Mouse (Mus musculus) large intestine, adult 2 months (tissue): Measurements from ENCODE around the gene Zzz3. TPM values are rescaled to one million over a fixed set of nuclear protein-coding genes. Genes with fewer than 3 reads are reported as not detected.

Experiments used
- DNase-seq: peaks from one replicate; pipeline ENCODE4 v3.0.0-alpha.2; 2012; ENCODE audit warnings: low read depth, low spot score
- WGBS: fragments of 180-500 bp; shearing (Covaris S2); methylation state at CpG from one replicate; pipeline ENCODE4 v1.1.7; 2018; 5-methylcytosine and 5-hydroxymethylcytosine counted together
- polyA plus RNA-seq: library from polyadenylated mRNA; depleted of rRNA; stranded (reverse); fragments of >200 nt; gene quantifications from 2 replicates; pipeline ENCODE4 v1.2.3, GENCODE M21; 2012; rRNA removed

The Zzz3 gene
- polyA plus RNA-seq = 15.8 TPM in 2 replicates

DNA sequence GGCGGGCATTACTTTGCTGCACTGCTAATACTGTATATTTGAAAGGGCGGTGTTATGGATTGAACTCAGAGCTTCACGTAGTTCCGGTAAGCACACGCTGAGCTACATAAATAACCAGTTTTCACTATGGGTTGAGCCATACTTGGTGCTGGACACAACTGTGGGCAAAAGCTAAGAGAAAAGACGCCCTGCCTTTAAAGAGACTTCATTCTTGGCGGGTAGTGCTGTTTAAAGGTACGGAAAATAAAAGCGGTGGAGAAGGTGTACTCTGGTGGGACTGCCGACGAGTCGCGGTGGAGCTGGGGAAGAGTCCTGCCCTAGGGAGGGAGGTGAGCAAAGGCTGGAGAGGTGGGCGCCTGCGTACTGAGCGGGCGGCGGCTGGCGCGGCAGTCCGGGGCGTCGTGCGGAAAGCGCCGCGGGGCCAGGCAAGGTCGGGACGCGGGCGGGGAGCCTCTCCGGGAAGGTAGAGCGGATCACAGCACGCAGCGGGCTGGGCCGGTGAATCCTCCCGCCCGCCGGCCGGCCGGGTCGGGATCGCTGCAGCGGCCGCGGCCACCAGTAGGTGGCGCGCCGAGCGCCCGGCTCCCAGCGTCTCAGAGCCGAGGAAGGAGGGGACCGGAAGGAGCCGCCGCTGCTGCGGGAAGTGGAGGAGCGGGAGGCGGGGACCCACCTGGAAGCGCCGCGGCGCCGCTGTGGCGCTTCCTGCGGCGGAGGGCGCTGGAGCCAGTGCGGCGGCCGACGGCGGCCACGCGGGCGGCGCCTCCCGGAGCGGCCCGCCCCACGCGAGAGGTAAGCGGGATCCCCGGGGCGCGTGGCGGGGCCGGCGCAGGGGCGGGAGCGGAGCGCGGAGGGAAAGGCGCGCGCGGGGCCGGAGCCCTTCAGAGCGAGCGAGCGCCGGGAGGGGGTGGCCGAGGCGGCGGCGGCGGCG is at the start of gene Zzz3:
TSS of gene Zzz3 (plus strand) at position 124 of the 928 bp plus-strand sequence.
- DNase-seq = peak; percentile 56
- under 1% methylated on average over 106 of the region's 108 CpGs for WGBS

DNA sequence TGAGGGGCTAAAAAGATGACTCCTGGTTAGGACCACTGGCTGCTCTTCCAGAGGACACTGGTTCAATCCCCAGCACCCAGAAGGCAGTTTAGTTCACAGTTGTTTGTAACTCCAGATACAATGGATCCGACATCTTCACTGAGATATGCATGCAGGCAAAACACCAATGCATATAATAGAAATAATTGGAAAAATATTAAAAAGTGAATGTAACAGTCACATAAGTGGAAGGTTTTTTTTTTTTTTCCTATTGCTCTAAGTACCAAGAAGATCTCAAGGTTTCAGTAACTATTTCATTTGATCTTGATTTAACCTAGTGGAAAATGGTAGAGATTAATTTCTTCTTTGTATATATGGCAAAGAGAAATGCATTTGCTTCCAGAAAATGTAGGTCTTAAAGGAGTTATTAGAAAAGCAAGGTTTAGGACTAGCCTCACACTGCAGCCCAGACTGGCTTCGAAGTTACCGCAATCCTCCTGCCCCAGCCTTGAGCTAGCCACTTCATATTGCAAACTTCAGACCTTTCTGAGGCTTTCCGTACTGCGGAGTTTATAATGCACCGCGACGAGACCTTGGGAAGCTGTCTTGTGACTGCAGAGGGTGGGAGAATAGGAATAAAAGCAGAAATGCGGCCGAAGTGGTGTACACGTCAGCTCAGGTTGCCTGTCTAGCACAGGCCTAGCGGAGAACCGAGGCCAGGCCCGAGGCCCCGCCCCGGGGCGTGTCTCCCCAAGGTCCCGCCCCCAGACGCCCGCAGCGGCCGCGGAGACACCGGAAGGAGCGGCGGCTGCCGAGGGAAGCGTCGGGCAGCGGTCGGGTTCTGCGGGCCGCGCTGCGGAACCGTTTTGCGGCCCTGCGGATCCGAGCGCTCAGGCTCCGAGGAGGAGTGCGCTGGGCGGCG is 49.3 kb upstream of the Zzz3 start, which contains the start of gene Usp33:
TSS of gene Usp33 (plus strand) at position 747 of the 901 bp plus-strand sequence.
- WGBS = 7% methylated on average over 43 of the region's 44 CpGs
- no peak for DNase-seq

GRCm38 (mm10) chr3:152346633-152347141 is 48.6 kb upstream of the Zzz3 start:
- under 1% methylated on average over 54 of the region's 54 CpGs for WGBS
- no peak for DNase-seq

- WGBS = 25% methylated on average over 3 of the region's 3 CpGs
- DNase-seq = no peak
Measured at GRCm38 (mm10) chr3:152347227-152347626, 48.0 kb upstream of the Zzz3 start.

DNA sequence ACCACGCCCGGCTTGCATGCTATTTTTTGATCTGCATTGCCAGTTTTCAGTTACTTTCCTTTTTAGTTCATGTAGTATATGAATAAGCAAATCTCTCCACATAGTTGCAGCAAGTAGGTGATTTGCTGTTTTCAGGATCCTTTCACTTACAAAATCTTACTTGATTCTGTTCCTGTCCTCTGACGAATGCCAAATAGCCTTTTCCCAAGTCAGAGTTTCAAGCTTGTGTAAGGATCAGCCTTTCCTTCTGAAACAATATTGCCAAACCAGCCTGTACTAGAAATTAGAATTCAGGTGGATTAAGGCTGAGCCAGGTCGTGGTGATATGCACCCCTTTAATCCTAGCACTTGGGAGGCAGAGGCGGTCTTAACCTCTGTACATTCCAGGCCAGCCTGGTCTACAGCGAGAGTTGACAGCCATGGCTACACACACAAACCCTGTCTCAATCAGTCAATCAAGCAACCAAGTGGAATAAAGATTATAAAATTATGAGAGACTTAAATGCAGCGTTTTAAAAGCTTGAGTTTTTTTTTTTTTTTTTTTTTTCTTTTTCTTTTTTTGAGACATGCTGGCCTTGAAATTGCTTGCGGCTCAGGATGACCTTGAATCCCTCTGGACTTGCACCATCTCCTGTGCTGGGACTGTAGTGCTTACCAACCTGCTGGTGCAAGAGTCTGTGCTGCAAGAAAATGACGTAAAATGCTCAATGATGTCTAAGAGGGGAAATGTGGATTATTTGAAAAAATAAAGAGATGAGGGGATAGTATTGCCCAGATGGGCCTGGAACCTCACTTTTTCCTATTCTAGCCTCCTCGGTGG is 47.1 kb upstream of the Zzz3 start:
- WGBS = 84% methylated on average over 10 of the region's 10 CpGs
- no peak for DNase-seq

DNA sequence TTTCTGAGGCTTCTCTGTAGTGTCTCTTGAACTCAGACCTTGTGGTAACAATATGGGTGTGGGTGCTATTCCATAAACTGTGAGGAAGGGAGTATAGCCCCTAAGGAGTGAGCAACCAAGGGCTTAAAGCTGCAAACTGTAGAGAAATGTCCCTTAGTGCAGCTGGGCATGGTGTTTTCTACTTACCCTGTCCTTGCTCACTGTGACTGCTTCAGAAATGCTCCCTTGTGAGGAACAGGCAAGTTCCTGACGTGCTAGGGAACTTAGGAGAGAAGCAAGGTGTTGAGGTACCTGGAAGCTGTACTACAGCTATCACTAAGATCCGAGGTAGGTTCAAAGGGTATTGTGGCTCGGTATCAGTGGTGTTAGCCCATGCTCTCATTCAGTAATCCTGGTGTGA is 44.8 kb upstream of the Zzz3 start:
- 36% methylated on average over 3 of the region's 3 CpGs for WGBS
- no peak for DNase-seq

DNA sequence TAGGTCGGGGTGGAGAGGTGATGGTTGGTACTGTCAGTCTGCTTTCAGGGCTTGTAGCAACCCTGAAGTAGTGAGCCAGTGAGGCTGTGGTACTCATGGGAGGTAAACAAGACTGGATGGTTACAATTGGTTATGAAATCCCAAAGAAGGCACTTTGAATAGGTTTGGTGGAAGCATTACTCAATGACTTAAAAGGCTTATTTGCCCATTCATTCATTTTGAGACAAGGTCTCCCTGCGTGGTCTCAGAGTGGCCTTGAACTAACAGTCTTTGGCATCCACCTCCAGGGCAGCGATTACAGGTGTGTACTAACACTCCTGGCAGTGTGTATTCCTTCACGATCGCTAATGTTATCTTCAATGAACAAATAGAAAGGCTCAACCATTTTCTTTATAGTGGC is 44.3 kb upstream of the Zzz3 start:
- no peak for DNase-seq
- 40% methylated on average over 5 of the region's 5 CpGs for WGBS

DNA sequence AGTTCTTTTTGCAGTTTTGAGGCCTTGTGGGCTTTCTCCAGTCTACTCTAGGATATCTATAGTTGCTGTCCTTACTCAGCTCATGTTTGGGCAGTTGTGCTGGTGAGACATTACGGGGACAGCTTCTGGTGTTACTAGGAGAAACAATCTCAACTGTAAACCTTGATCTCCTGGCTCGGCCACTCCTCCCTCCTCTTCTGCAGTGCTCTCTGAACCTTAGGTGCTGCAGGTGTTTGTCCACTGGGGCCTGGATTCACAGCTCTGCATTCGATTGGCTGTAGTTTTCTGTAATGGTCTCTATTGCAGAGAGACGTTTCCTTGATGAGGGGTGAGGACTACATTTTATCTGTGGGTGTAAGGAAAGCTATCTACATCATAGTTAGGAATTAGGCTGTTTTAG is 43.0 kb upstream of the Zzz3 start:
- DNase-seq = no peak
- WGBS = 30% methylated on average over 4 of the region's 4 CpGs

GRCm38 (mm10) chr3:152353434-152354177 is 41.7 kb upstream of the Zzz3 start:
- DNase-seq = no peak
- WGBS = 62% methylated on average over 10 of the region's 10 CpGs

DNA sequence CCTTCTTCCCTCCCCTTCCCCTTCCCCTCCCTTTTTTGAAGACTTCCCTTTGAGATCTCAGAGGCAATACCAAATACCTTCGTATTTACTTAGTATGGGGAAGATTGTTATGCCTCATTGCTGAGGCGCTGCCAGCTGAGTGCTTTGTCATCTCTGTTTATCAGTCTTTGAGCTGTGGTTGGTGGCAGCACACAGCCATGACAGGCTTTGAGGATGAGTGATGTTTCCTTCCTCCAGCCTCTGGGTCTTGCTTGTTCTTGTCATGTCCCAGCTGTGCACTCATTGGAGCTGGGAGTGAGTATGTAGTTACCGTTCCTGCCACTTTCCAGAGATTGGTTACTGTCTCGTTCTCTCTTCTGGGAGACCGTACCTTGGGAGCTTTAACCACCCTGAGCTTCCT is 39.9 kb upstream of the Zzz3 start:
- DNase-seq = no peak
- WGBS = 22% methylated on average over 5 of the region's 5 CpGs

- no peak for DNase-seq
- 91% methylated on average over 9 of the region's 9 CpGs for WGBS
Measured at GRCm38 (mm10) chr3:152356751-152357150, 38.5 kb upstream of the Zzz3 start.

DNA sequence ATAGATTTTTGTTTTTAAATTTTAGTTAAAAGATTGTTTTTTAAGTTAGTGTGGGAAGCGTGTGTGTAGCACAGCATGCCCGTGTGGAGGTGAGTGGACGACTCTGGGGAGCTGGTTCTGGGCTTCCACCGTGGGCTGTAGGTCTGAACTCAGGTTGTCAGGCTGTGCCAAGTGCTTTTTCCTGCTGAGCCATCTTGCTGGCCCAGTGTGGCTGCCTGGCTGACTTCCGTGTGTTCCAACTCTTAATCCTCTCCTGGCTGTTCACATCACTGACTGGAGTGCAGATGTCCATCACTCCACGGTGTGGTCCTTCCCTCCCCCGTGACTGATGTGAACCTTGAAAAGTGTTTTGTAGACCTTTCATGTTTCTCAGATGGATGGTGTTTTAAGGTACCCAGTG is 36.1 kb upstream of the Zzz3 start:
- DNase-seq = no peak
- 86% methylated on average over 7 of the region's 7 CpGs for WGBS

GRCm38 (mm10) chr3:152364181-152364580 is 31.1 kb upstream of the Zzz3 start:
- no peak for DNase-seq
- 88% methylated on average over 2 of the region's 2 CpGs for WGBS

DNA sequence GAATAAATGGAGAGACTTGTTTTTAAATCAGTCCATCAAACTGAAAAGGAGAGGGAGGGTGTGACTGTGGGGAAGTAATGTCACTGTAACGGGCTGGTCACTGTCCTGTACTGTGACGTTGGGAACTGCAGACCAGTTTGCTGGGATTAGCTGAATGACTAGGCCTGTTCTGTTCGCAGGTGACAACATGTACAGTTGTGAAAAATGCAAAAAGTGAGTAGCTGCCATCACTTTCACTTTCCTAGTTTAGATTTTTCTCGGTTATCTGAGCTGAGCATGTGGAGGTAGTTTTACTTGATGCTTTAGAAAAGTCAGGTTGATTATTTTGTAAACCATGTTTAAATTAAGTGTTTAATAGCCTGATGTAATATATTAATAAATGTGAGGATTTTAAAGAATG is 19.2 kb upstream of the Zzz3 start:
- 73% methylated on average over 4 of the region's 4 CpGs for WGBS
- no peak for DNase-seq

DNA sequence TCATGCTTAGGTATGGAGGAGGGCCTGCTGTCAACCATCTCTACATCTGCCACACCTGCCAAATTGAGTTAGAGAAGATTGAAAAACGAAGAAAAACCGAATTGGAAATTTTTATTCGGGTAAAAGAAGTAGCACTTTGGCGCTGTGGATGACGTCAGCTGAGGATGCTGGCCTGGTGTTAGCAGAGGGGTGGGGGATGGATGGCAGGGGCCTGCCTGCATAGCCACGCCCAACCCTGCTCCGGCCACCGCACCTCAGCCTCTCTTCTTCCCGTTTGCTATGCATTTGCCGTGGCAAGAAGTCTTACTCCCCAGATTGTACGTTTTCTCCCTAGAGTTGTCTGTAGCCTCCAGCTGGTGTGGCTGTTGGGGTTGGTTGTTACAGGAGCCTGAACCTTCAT is 11.2 kb upstream of the Zzz3 start:
- 79% methylated on average over 11 of the region's 11 CpGs for WGBS
- DNase-seq = no peak

GRCm38 (mm10) chr3:152396278-152396987 is 1.2 kb downstream of the Zzz3 start:
- WGBS = under 1% methylated on average over 97 of the region's 102 CpGs
- DNase-seq = peak; percentile 73

GRCm38 (mm10) chr3:152396988-152397314 is 1.7 kb downstream of the Zzz3 start:
- DNase-seq = no peak
- WGBS = under 1% methylated on average over 10 of the region's 10 CpGs

DNA sequence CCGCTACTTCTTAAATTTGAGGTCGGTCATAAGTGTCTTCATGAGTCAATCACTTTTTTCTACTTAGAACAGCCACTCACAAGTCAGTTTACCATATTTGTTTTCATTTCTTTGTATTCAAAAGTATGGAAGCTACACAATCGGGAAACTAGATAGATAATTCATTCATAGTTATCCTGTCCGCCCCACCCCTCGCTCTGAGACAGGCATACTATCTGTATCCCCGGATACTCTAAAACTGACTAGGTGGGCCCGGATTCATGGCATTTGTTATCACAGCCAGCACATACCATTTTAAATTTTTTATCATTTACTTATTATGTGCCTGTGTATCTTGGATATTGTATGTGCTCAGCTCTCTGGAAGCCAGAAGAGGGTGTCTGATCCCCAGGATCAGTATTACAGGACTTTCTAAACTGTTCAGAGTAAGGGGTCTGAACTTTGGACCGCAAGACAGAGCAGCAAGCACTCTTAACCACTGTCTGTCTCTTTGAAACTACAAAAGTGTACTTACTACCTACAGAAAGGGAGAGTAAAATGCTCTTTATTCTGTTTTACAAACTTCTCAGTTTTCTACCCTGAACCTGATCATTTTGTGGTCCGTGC is 2.2 kb downstream of the Zzz3 start:
- no peak for DNase-seq

More for the DNA sequence above, 2.2 kb downstream of the Zzz3 start:
- whole genome bisulfite sequencing = 19% methylated on average over 9 of the region's 9 CpGs
